Comparison of ENCODE assay signal across 21 mouse cellular contexts in genomic region chr10:99376430-99376829, GRCm38 (mm10).
DNase-seq lines count a peak whose midpoint lies in the region; ATAC-seq lines count a peak whose summit lies in the region.
"Had no signal": no experiment of that assay in that cellular context is flagged by ENCODE, and none has a peak within 500 bp of the region (broad histone marks: within the 10 kb centered on the region; RNA-seq: fewer than 3 reads in every experiment).

No protein-coding gene starts in this region.

- no peak overlapping the region for H3K4me3 ChIP-seq in forebrain, embryonic 10.5 days
- H3K4me3 ChIP-seq in forebrain, embryonic 15.5 days, result no peak overlapping the region
- H3K4me3 ChIP-seq: erythroblast, embryonic 14.5 days; heart, embryonic 13.5 days; limb, embryonic 15.5 days; neural tube, embryonic 13.5 days had no signal

- H3K27ac ChIP-seq in forebrain, embryonic 10.5 days, result peak overlapping the region; percentile 56; the same call in 1 of the 2 replicates
- H3K27ac ChIP-seq in forebrain, embryonic 15.5 days (replicated peaks), result no peak overlapping the region
- H3K27ac ChIP-seq: heart, embryonic 13.5 days; limb, embryonic 15.5 days; neural tube, embryonic 13.5 days had no signal

- no peak for DNase-seq in forebrain, embryonic 10.5 days (ENCODE audit: extremely low spot score, low spot score)
- peak; percentile 13 to 62 for DNase-seq in layer of hippocampus, adult 18-20 months (ENCODE audit: low spot score in 2 of 2)
- DNase-seq in layer of hippocampus, adult 9-10 months (ENCODE audit: low spot score), result no peak
- DNase-seq in lung, postnatal 10 days, result peak; percentile 47
- no peak for DNase-seq in lung, postnatal 4 days
- DNase-seq in brain, adult 2 months (ENCODE audit: low read depth, low spot score), result peak; percentile 59
- DNase-seq in gastrocnemius, postnatal 10 days, result no peak
- DNase-seq: cerebellum, adult 11-12 months; heart, postnatal 36 days; kidney, adult 11 months; kidney, postnatal 14 days; right cerebral cortex, postnatal 25 days; thymus, postnatal 36 days had no signal

- H3K4me2 ChIP-seq in forebrain, embryonic 15.5 days (replicated peaks), result no peak overlapping the region
- H3K4me2 ChIP-seq: heart, embryonic 13.5 days; limb, embryonic 15.5 days; neural tube, embryonic 13.5 days had no signal

- no peaks in the 10 kb centered on the region for H3K9me3 ChIP-seq in forebrain, embryonic 10.5 days
- no peaks in the 10 kb centered on the region for H3K9me3 ChIP-seq in forebrain, embryonic 15.5 days
- H3K9me3 ChIP-seq: heart, embryonic 13.5 days; limb, embryonic 15.5 days; neural tube, embryonic 13.5 days had no signal

- ATAC-seq in forebrain, embryonic 15.5 days (replicated peaks), result no peak
- ATAC-seq: CD4-positive, CD25-positive, alpha-beta regulatory T cell, adult 4 months; hindbrain, embryonic 16.5 days had no signal

- no peak overlapping the region for H3K9ac ChIP-seq in forebrain, embryonic 15.5 days (replicated peaks)
- H3K9ac ChIP-seq: heart, embryonic 13.5 days; limb, embryonic 15.5 days; neural tube, embryonic 13.5 days had no signal

- H3K27me3 ChIP-seq in forebrain, embryonic 10.5 days (ENCODE audit: poor library complexity, severe bottlenecking), result no peaks in the 10 kb centered on the region
- H3K27me3 ChIP-seq in forebrain, embryonic 15.5 days, result no peaks in the 10 kb centered on the region
- H3K27me3 ChIP-seq: heart, embryonic 13.5 days; limb, embryonic 15.5 days; neural tube, embryonic 13.5 days had no signal

- no peaks in the 10 kb centered on the region for H3K36me3 ChIP-seq in forebrain, embryonic 10.5 days (replicated peaks)
- H3K36me3 ChIP-seq in forebrain, embryonic 15.5 days, result no peaks in the 10 kb centered on the region
- H3K36me3 ChIP-seq: G1E; heart, embryonic 13.5 days; limb, embryonic 15.5 days; neural tube, embryonic 13.5 days had no signal

- H3K4me1 ChIP-seq in forebrain, embryonic 10.5 days, result peaks cover 22% of the 10 kb centered on the region
- H3K4me1 ChIP-seq in forebrain, embryonic 15.5 days, result no peaks in the 10 kb centered on the region
- H3K4me1 ChIP-seq: neural tube, embryonic 13.5 days had no signal

- 83% methylated on average over 8 of the region's 8 CpGs for WGBS in forebrain, embryonic 10.5 days
- 70% methylated on average over 8 of the region's 8 CpGs for WGBS in forebrain, embryonic 15.5 days

Comparison
In these comparisons a context has a peak if more than half of its experiments do, and no peak if none do; other contexts are left out.
1. DNase-seq: peak in layer of hippocampus, adult 18-20 months (2 of 2), lung, postnatal 10 days (single experiment) and brain, adult 2 months (single experiment); none in forebrain, embryonic 10.5 days (single experiment), layer of hippocampus, adult 9-10 months (single experiment), lung, postnatal 4 days (0 of 2) and gastrocnemius, postnatal 10 days (single experiment).